Mouse (Mus musculus): ENCODE results near the gene BC048507. TPM values are rescaled to one million over a fixed set of nuclear protein-coding genes. Genes with fewer than 3 reads are reported as not detected.

Gene BC048507
- total and polyA plus RNA-seq, 3 experiments: not detected

DNA sequence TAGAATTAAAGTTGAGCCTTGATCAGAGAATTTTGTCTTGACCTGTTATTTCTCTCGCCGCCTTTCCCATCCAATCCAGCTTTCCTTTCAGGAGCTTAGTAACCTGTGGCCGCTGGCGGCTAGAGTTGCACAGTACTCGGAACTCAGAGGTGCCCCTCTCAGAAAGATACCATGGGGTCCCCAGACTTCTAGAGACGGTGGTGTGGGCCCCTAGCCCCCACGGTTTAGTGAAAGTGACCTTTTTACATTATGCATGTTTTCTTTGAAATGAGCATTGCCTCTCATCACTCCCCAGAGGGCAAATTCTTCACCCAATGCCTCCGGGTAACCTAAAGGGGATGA lies 18.3 kb upstream of the BC048507 start:
- Histone ChIP-seq H3K4me3 (ENCODE audit: control insufficient read depth in 1 of 2, insufficient read depth in 1 of 2, low read depth in 2 of 2, low read length in 2 of 2) (no peak overlapping the region), H3K79me2 (ENCODE audit: control insufficient read depth, insufficient read depth, low read length, poor library complexity) (no peaks in the 10 kb centered on the region), H3K27ac (ENCODE audit: control insufficient read depth, low read depth, low read length) (no peak overlapping the region), H3K9me3 (replicated peaks; ENCODE audit: insufficient read depth, low read length) (no peaks in the 10 kb centered on the region), H3K4me1 (ENCODE audit: control insufficient read depth in 1 of 2, insufficient read depth in 2 of 2, low read length in 2 of 2) (peaks cover 0 to 3% of the 10 kb centered on the region in 2 experiments; a peak in 1 of 4 replicates), H3K27me3 (ENCODE audit: control insufficient read depth in 1 of 2, insufficient read depth in 2 of 2, low read length in 2 of 2) (no peaks in the 10 kb centered on the region), H3K9ac (ENCODE audit: control insufficient read depth, low read depth, low read length, poor library complexity, severe bottlenecking) (no peak overlapping the region), H3K36me3 (ENCODE audit: control insufficient read depth in 1 of 2, insufficient read depth in 2 of 2, low read length in 2 of 2) (no peaks in the 10 kb centered on the region)
- no peak for TF ChIP-seq ZC3H11A (IDR thresholded peaks at IDR 0.05; ENCODE audit: low read depth, low read length)
- TF ChIP-seq GATA1 (IDR thresholded peaks at IDR 0.05; ENCODE audit: low read depth, low read length): no peak
- TF ChIP-seq MYC (IDR thresholded peaks at IDR 0.05; ENCODE audit: low read depth, low read length): no peak
- no peak for TF ChIP-seq EP300 (IDR thresholded peaks at IDR 0.05; ENCODE audit: low read depth in 1 of 2, low read length in 2 of 2)
- no peak for TF ChIP-seq POLR2A (IDR thresholded peaks at IDR 0.05; ENCODE audit: control insufficient read depth in 1 of 2, insufficient read depth in 1 of 2, low read depth in 1 of 2, low read length in 2 of 2, poor library complexity in 1 of 2)
- TF ChIP-seq ZKSCAN1 (IDR thresholded peaks at IDR 0.05; ENCODE audit: low read depth, low read length): no peak
- no peak for DNase-seq (ENCODE audit: low read depth, low spot score)

GRCm38 (mm10) chr13:67850361-67850760 lies 12.8 kb upstream of the BC048507 start:
- TF ChIP-seq JUND (IDR thresholded peaks at IDR 0.05; ENCODE audit: low read depth, low read length) (no peak), RAD21 (IDR thresholded peaks at IDR 0.05; ENCODE audit: low read depth, low read length) (no peak), MYC (IDR thresholded peaks at IDR 0.05; ENCODE audit: low read depth, low read length) (no peak), MYB (IDR thresholded peaks at IDR 0.05; ENCODE audit: low read depth, low read length) (no peak), NRF1 (IDR thresholded peaks at IDR 0.05; ENCODE audit: insufficient read depth, low read depth, low read length, poor library complexity, severe bottlenecking) (no peak), MXI1 (IDR thresholded peaks at IDR 0.05; ENCODE audit: low read depth, low read length) (no peak), ZMIZ1 (IDR thresholded peaks at IDR 0.05; ENCODE audit: low read depth, low read length) (no peak), TBP (IDR thresholded peaks at IDR 0.05; ENCODE audit: low read depth, low read length) (no peak), CHD2 (IDR thresholded peaks at IDR 0.05; ENCODE audit: low read length) (no peak)
- H3K9me3 ChIP-seq (replicated peaks; ENCODE audit: insufficient read depth, low read length): no peaks in the 10 kb centered on the region
- H3K4me1 ChIP-seq (ENCODE audit: control insufficient read depth in 1 of 2, insufficient read depth in 2 of 2, low read length in 2 of 2): no peaks in the 10 kb centered on the region
- H3K9ac ChIP-seq (ENCODE audit: control insufficient read depth, low read depth, low read length, poor library complexity, severe bottlenecking): no peak overlapping the region
- no peak for DNase-seq (ENCODE audit: low read depth, low spot score)
- no peaks in the 10 kb centered on the region for H3K36me3 ChIP-seq (ENCODE audit: control insufficient read depth in 1 of 2, insufficient read depth in 2 of 2, low read length in 2 of 2)
- H3K27me3 ChIP-seq (ENCODE audit: control insufficient read depth in 1 of 2, insufficient read depth in 2 of 2, low read length in 2 of 2): no peaks in the 10 kb centered on the region
- no peak overlapping the region for H3K27ac ChIP-seq (ENCODE audit: control insufficient read depth, low read depth, low read length)
- H3K79me2 ChIP-seq (ENCODE audit: control insufficient read depth, insufficient read depth, low read length, poor library complexity): no peaks in the 10 kb centered on the region
- H3K4me3 ChIP-seq (ENCODE audit: control insufficient read depth in 1 of 2, insufficient read depth in 1 of 2, low read depth in 2 of 2, low read length in 2 of 2): no peak overlapping the region

DNA sequence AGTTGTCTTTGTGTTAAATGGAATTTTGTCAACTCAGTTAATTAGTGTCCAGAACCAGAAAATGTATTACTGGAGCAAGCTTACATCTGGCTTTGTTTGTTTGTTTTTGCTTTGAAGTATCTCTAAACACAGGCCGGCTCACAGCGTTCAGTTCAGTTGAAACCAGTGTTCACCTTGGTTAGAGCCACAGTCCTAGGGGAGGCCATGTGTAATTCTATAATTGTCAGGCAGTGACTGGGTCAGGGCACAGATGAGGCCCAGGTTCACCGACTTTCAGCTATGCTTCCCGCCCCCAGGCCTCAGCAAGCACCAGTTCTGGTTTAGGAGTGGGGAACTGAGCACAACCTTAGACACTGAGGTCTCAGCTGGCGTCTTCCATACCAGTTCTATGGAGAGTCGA lies 10.0 kb upstream of the BC048507 start:
- H3K4me1 ChIP-seq (ENCODE audit: control insufficient read depth in 1 of 2, insufficient read depth in 2 of 2, low read length in 2 of 2): no peaks in the 10 kb centered on the region
- TF ChIP-seq MAZ (IDR thresholded peaks at IDR 0.05; ENCODE audit: low read depth, low read length) (no peak), CTCF (IDR thresholded peaks at IDR 0.05 in 2 of 3, conservative IDR thresholded peaks at IDR 0.05 in 1 of 3; ENCODE audit: control insufficient read depth in 1 of 3, insufficient read depth in 1 of 3, low read depth in 2 of 3, low read length in 3 of 3, poor library complexity in 1 of 3, severe bottlenecking in 1 of 3) (no peak), CHD2 (IDR thresholded peaks at IDR 0.05; ENCODE audit: low read length) (no peak), GABPA (IDR thresholded peaks at IDR 0.05; ENCODE audit: low read depth, low read length) (no peak), ETS1 (IDR thresholded peaks at IDR 0.05; ENCODE audit: low read depth, low read length) (no peak), MYC (IDR thresholded peaks at IDR 0.05; ENCODE audit: low read depth, low read length) (no peak)

More for the DNA sequence above, 10.0 kb upstream of the BC048507 start:
- H3K79me2 ChIP-seq (ENCODE audit: control insufficient read depth, insufficient read depth, low read length, poor library complexity): no peaks in the 10 kb centered on the region
- H3K27me3 ChIP-seq (ENCODE audit: control insufficient read depth in 1 of 2, insufficient read depth in 2 of 2, low read length in 2 of 2): no peaks in the 10 kb centered on the region
- H3K9me3 ChIP-seq (replicated peaks; ENCODE audit: insufficient read depth, low read length): no peaks in the 10 kb centered on the region
- no peaks in the 10 kb centered on the region for H3K36me3 ChIP-seq (ENCODE audit: control insufficient read depth in 1 of 2, insufficient read depth in 2 of 2, low read length in 2 of 2)
- no peak overlapping the region for H3K4me3 ChIP-seq (ENCODE audit: control insufficient read depth in 1 of 2, insufficient read depth in 1 of 2, low read depth in 2 of 2, low read length in 2 of 2)
- no peak overlapping the region for H3K27ac ChIP-seq (ENCODE audit: control insufficient read depth, low read depth, low read length)
- no peak for DNase-seq (ENCODE audit: low read depth, low spot score)
- no peak overlapping the region for H3K9ac ChIP-seq (ENCODE audit: control insufficient read depth, low read depth, low read length, poor library complexity, severe bottlenecking)

Measured in MEL (cell line).